Mouse (Mus musculus) liver, embryonic 14.5 days (tissue): ENCODE measurements around the gene Mroh8.

Experiments used
- CTCF ChIP-seq: IDR thresholded peaks from 2 replicates; pipeline ENCODE4 v1.5.1; 2016; ENCODE audit warnings: antibody characterized with exemption, low read depth, control low read depth
- EP300 ChIP-seq: IDR thresholded peaks from 2 replicates; pipeline ENCODE4 v1.6.1; 2016; ENCODE audit warnings: antibody characterized with exemption, low read depth

GRCm38 (mm10) chr2:157325238-157325637, 45.9 kb upstream of the Mroh8 start:
- TF ChIP-seq CTCF = no peak
- TF ChIP-seq EP300 = no peak
